Mouse (Mus musculus): ENCODE data around the gene Dock4. TPM values are rescaled to one million over a fixed set of nuclear protein-coding genes. Genes with fewer than 3 reads are reported as not detected.

Gene Dock4
- total and polyA plus RNA-seq, 3 experiments: 0.26 to 0.67 (median 0.38) TPM

- Histone ChIP-seq H3K27me3 (replicated peaks) (no peaks in the 10 kb centered on the region), H3K9ac (ENCODE audit: insufficient read depth, low read depth) (no peak overlapping the region), H3K36me3 (replicated peaks in 1 of 2; ENCODE audit: control insufficient read depth in 1 of 2, insufficient read depth in 1 of 2, low read length in 1 of 2) (no peaks in the 10 kb centered on the region), H3K4me1 (ENCODE audit: control insufficient read depth in 1 of 2, insufficient read depth in 2 of 2) (peaks cover 0 to 31% of the 10 kb centered on the region in 2 experiments; a peak in 2 of 4 replicates), H3K4me3 (replicated peaks in 1 of 3; ENCODE audit: low read depth in 2 of 3, low read length in 2 of 3, poor library complexity in 1 of 3) (no peak overlapping the region), H3K9me3 (replicated peaks; ENCODE audit: low read length) (no peaks in the 10 kb centered on the region), H3K27ac (ENCODE audit: insufficient read depth, low read depth) (no peak overlapping the region), H3K79me2 (replicated peaks; ENCODE audit: control insufficient read depth, extremely low read depth, insufficient read depth, poor library complexity, severe bottlenecking) (no peaks in the 10 kb centered on the region), H3K4me2 (ENCODE audit: insufficient read depth, low read depth, poor library complexity, severe bottlenecking) (no peak overlapping the region)
- dilution Hi-C loops (cut with MboI; ENCODE audit: extremely low pct_ligation_motif_present, extremely low pct_unique_long_range_greater_than_20kb, low sequenced_read_pairs) (no loop called here), in situ Hi-C loops (cut with MboI; ENCODE audit: low pct_ligation_motif_present, low pct_unique_long_range_greater_than_20kb, low sequenced_read_pairs) (no loop called here)
- no peak for DNase-seq (ENCODE audit: extremely low read depth)
- TF ChIP-seq JUN (IDR thresholded peaks at IDR 0.05; ENCODE audit: insufficient read depth, low read depth, low read length) (no peak), MYC (IDR thresholded peaks at IDR 0.05; ENCODE audit: low read depth, low read length) (no peak), ZKSCAN1 (IDR thresholded peaks at IDR 0.05; ENCODE audit: borderline replicate concordance, low read depth, low read length) (no peak), MAZ (IDR thresholded peaks at IDR 0.05; ENCODE audit: low read depth, low read length) (no peak), GABPA (IDR thresholded peaks at IDR 0.05; ENCODE audit: insufficient replicate concordance, low read depth, low read length) (no peak), KAT2A (IDR thresholded peaks at IDR 0.05; ENCODE audit: insufficient replicate concordance, low read length) (no peak), ELF1 (IDR thresholded peaks at IDR 0.05; ENCODE audit: low read depth, low read length) (no peak)
Measured at GRCm38 (mm10) chr12:40712235-40712634, 266.5 kb downstream of the Dock4 start.

GRCm38 (mm10) chr12:40714288-40714687, 268.5 kb downstream of the Dock4 start:
- Histone ChIP-seq H3K9me3 (replicated peaks; ENCODE audit: low read length) (no peaks in the 10 kb centered on the region), H3K27me3 (replicated peaks) (no peaks in the 10 kb centered on the region), H3K4me3 (replicated peaks in 1 of 3; ENCODE audit: low read depth in 2 of 3, low read length in 2 of 3, poor library complexity in 1 of 3) (no peak overlapping the region), H3K4me1 (ENCODE audit: control insufficient read depth in 1 of 2, insufficient read depth in 2 of 2) (peaks cover 0 to 29% of the 10 kb centered on the region in 2 experiments; a peak in 2 of 4 replicates), H3K9ac (ENCODE audit: insufficient read depth, low read depth) (no peak overlapping the region), H3K4me2 (ENCODE audit: insufficient read depth, low read depth, poor library complexity, severe bottlenecking) (no peak overlapping the region), H3K27ac (ENCODE audit: insufficient read depth, low read depth) (no peak overlapping the region), H3K36me3 (replicated peaks in 1 of 2; ENCODE audit: control insufficient read depth in 1 of 2, insufficient read depth in 1 of 2, low read length in 1 of 2) (no peaks in the 10 kb centered on the region), H3K79me2 (replicated peaks; ENCODE audit: control insufficient read depth, extremely low read depth, insufficient read depth, poor library complexity, severe bottlenecking) (no peaks in the 10 kb centered on the region)
- dilution Hi-C loops (cut with MboI; ENCODE audit: extremely low pct_ligation_motif_present, extremely low pct_unique_long_range_greater_than_20kb, low sequenced_read_pairs): no loop called here
- in situ Hi-C loops (cut with MboI; ENCODE audit: low pct_ligation_motif_present, low pct_unique_long_range_greater_than_20kb, low sequenced_read_pairs): no loop called here
- no peak for TF ChIP-seq KAT2A (IDR thresholded peaks at IDR 0.05; ENCODE audit: insufficient replicate concordance, low read length)
- no peak for TF ChIP-seq NRF1 (IDR thresholded peaks at IDR 0.05; ENCODE audit: low read depth, low read length)
- no peak for TF ChIP-seq MYC (IDR thresholded peaks at IDR 0.05; ENCODE audit: low read depth, low read length)
- TF ChIP-seq TBP (conservative IDR thresholded peaks at IDR 0.05; ENCODE audit: low read depth, low read length): no peak
- no peak for TF ChIP-seq MEF2A (IDR thresholded peaks at IDR 0.05; ENCODE audit: borderline replicate concordance, low read depth, low read length)
- DNase-seq (ENCODE audit: extremely low read depth): no peak

GRCm38 (mm10) chr12:40715174-40715573, 269.4 kb downstream of the Dock4 start:
- no peak overlapping the region for H3K9ac ChIP-seq (ENCODE audit: insufficient read depth, low read depth)
- no peak overlapping the region for H3K27ac ChIP-seq (ENCODE audit: insufficient read depth, low read depth)
- no peak overlapping the region for H3K4me2 ChIP-seq (ENCODE audit: insufficient read depth, low read depth, poor library complexity, severe bottlenecking)
- in situ Hi-C loops (cut with MboI; ENCODE audit: low pct_ligation_motif_present, low pct_unique_long_range_greater_than_20kb, low sequenced_read_pairs): no loop called here
- H3K36me3 ChIP-seq (replicated peaks in 1 of 2; ENCODE audit: control insufficient read depth in 1 of 2, insufficient read depth in 1 of 2, low read length in 1 of 2): no peaks in the 10 kb centered on the region
- dilution Hi-C loops (cut with MboI; ENCODE audit: extremely low pct_ligation_motif_present, extremely low pct_unique_long_range_greater_than_20kb, low sequenced_read_pairs): no loop called here
- H3K4me1 ChIP-seq (ENCODE audit: control insufficient read depth in 1 of 2, insufficient read depth in 2 of 2): peaks cover 0 to 23% of the 10 kb centered on the region in 2 experiments; a peak in 2 of 4 replicates
- H3K27me3 ChIP-seq (replicated peaks): no peaks in the 10 kb centered on the region
- no peak for DNase-seq (ENCODE audit: extremely low read depth)
- no peaks in the 10 kb centered on the region for H3K79me2 ChIP-seq (replicated peaks; ENCODE audit: control insufficient read depth, extremely low read depth, insufficient read depth, poor library complexity, severe bottlenecking)
- no peaks in the 10 kb centered on the region for H3K9me3 ChIP-seq (replicated peaks; ENCODE audit: low read length)
- TF ChIP-seq KAT2A (IDR thresholded peaks at IDR 0.05; ENCODE audit: insufficient replicate concordance, low read length) (no peak), SIN3A (IDR thresholded peaks at IDR 0.05; ENCODE audit: low read length) (no peak), TBP (conservative IDR thresholded peaks at IDR 0.05; ENCODE audit: low read depth, low read length) (no peak), EP300 (IDR thresholded peaks at IDR 0.05; ENCODE audit: low read length) (no peak), HCFC1 (IDR thresholded peaks at IDR 0.05; ENCODE audit: low read depth, low read length) (no peak), RAD21 (IDR thresholded peaks at IDR 0.05; ENCODE audit: low read depth, low read length) (no peak), MAFK (IDR thresholded peaks at IDR 0.05; ENCODE audit: insufficient replicate concordance, low read length) (no peak), ZC3H11A (IDR thresholded peaks at IDR 0.05; ENCODE audit: low read depth, low read length) (no peak), ZKSCAN1 (IDR thresholded peaks at IDR 0.05; ENCODE audit: borderline replicate concordance, low read depth, low read length) (no peak), USF1 (IDR thresholded peaks at IDR 0.05; ENCODE audit: low read depth, low read length) (no peak), MEF2A (IDR thresholded peaks at IDR 0.05; ENCODE audit: borderline replicate concordance, low read depth, low read length) (no peak), JUN (IDR thresholded peaks at IDR 0.05; ENCODE audit: insufficient read depth, low read depth, low read length) (no peak), MYC (IDR thresholded peaks at IDR 0.05; ENCODE audit: low read depth, low read length) (no peak), E2F4 (IDR thresholded peaks at IDR 0.05; ENCODE audit: insufficient replicate concordance, low read depth, low read length) (no peak)
- H3K4me3 ChIP-seq (replicated peaks in 1 of 3; ENCODE audit: low read depth in 2 of 3, low read length in 2 of 3, poor library complexity in 1 of 3): no peak overlapping the region

Measured in CH12.LX (cell line).